Mouse (Mus musculus) kidney, embryonic 15.5 days (tissue): ENCODE measurements at regions not wholly inside any gene's neighbourhood (a gene's known extent, or its start where the extent isn't known, plus 50 kb on each side); places are given as distances from the start of the nearest gene placed in this dataset.
A peak's percentile ranks its signal among the peaks of the same experiment; 100 is the strongest.
"Not testable (repeated sequence)": the region's sequence is repeated elsewhere in the genome, so short reads cannot be mapped to it uniquely, and the experiment has no call there.

Experiments
- ATAC-seq: fragments of 200-750 bp; cut with Nextera tagmentation; replicated peaks from 2 replicates; pipeline ENCODE4 v1.8.0; 2017; ENCODE audit warnings: moderate TSS enrichment; ENCODE audit not compliant: low FRiP score
- H3K27ac ChIP-seq: fragments of 300-500 bp; sonication (generic); 2 replicates; pipeline ENCODE4 v1.5.1; 2015; ENCODE audit warnings: mild to moderate bottlenecking, inconsistent platforms
- H3K27me3 ChIP-seq: fragments of 300-500 bp; sonication (generic); 2 replicates; pipeline ENCODE4 v1.6.1; 2015; ENCODE audit warnings: inconsistent platforms
- H3K36me3 ChIP-seq: fragments of 300-500 bp; sonication (generic); 2 replicates; pipeline ENCODE4 v1.6.1; 2015; ENCODE audit warnings: inconsistent platforms
- H3K4me1 ChIP-seq: fragments of 300-500 bp; sonication (generic); 2 replicates; pipeline ENCODE4 v1.6.1; 2015; ENCODE audit warnings: inconsistent platforms
- H3K4me2 ChIP-seq: fragments of 300-500 bp; sonication (generic); 2 replicates; pipeline ENCODE4 v1.6.1; 2015; ENCODE audit warnings: moderate library complexity, mild to moderate bottlenecking, inconsistent platforms
- H3K4me3 ChIP-seq: fragments of 300-500 bp; sonication (generic); replicated peaks from 2 replicates; pipeline ENCODE4 v1.5.1; 2015; ENCODE audit warnings: mild to moderate bottlenecking, inconsistent platforms
- H3K9ac ChIP-seq: fragments of 300-500 bp; sonication (generic); 2 replicates; pipeline ENCODE4 v1.6.1; 2015; ENCODE audit warnings: mild to moderate bottlenecking, inconsistent platforms
- H3K9me3 ChIP-seq: fragments of 300-500 bp; sonication (generic); replicated peaks from 2 replicates; pipeline ENCODE4 v1.6.1; 2016; ENCODE audit warnings: inconsistent platforms
- WGBS: fragments of 180-500 bp; shearing (Covaris S2); methylation state at CpG from one replicate; pipeline ENCODE4 v1.1.7; 2015; ENCODE audit warnings: mixed read lengths; 5-methylcytosine and 5-hydroxymethylcytosine counted together

DNA sequence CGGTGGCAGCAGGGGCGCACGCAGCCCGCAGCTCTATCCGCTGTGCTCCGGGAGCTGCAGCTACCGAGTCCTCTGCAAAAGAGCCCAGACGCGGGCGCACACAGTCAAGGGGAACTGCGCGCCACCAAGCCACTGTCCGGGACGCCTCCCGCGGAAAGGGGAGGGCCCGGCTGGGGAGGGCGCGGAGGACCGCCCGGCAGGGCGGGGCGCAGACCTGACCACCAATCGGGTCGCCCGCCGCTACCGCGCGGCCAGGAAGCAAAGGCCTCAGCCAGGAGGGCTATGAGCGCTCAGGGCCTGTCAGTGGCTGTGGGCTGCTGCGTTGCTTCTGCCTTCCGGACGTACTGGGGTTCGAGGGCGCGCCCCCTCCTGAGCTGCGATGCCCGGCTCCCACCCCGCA is 1034.5 kb downstream of the Gm10330 start:
- not testable (repeated sequence) for H3K27me3 ChIP-seq, H3K36me3 ChIP-seq, H3K27ac ChIP-seq, H3K9ac ChIP-seq, H3K4me1 ChIP-seq, H3K9me3 ChIP-seq
- Histone ChIP-seq H3K4me2 (peak overlapping the region; percentile 57), H3K4me3 (peak overlapping the region; percentile 44)
- ATAC-seq = 0 out of 2 replicates have a peak, but pooled peaks have one; percentile 36
- WGBS = 1% methylated on average over 22 of the region's 40 CpGs

DNA sequence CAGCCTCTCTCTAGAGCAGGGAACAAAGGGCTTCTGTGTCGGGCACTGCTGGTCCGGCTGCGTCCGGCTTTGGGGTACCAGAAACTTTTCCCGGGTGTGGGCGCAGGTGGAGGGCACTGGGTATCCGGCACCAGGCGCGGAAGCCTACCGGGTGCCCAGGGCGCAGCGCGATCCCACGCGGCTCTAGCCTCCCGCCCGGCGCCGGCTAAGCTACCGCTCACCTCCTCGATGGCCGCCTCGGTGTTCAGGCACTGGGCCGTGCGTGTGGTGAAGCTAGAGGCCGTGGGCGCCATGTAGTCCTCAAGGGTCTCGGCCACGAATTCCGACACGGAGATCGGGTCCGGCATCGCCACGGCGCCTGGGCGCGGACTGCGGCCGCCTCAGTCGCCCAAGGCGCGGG is 1035.0 kb downstream of the Gm10330 start:
- not testable (repeated sequence) for H3K27me3 ChIP-seq, H3K36me3 ChIP-seq, H3K9ac ChIP-seq, H3K27ac ChIP-seq, ATAC-seq, H3K4me1 ChIP-seq, H3K9me3 ChIP-seq
- Histone ChIP-seq H3K4me3 (peak overlapping the region; percentile 44), H3K4me2 (peak overlapping the region; percentile 57)
- 8% methylated on average over 29 of the region's 43 CpGs for WGBS
